Mouse (Mus musculus): Measurements from ENCODE around the gene Calm5. TPM values are rescaled to one million over a fixed set of nuclear protein-coding genes. Genes with fewer than 3 reads are reported as not detected.
"Not testable (repeated sequence)": the region's sequence is repeated elsewhere in the genome, so short reads cannot be mapped to it uniquely, and the experiment has no call there.

Calm5 gene
- polyA plus RNA-seq, 1 experiment from 2014 or later: 2.9 TPM

GRCm38 (mm10) chr13:3832450-3832849, 21.5 kb upstream of the Calm5 start:
- peak overlapping the region; percentile 59 for H3K27ac ChIP-seq (replicated peaks)
- no peak overlapping the region for H3K4me3 ChIP-seq (replicated peaks)
- H3K4me2 ChIP-seq (replicated peaks): no peak overlapping the region
- WGBS: 49% methylated on average over 2 of the region's 2 CpGs
- no peak for ATAC-seq (ENCODE audit: insufficient number of reproducible peaks, low FRiP score, low TSS enrichment, low read depth)
- H3K36me3 ChIP-seq: no peaks in the 10 kb centered on the region
- no peaks in the 10 kb centered on the region for H3K4me1 ChIP-seq
- no peaks in the 10 kb centered on the region for H3K9me3 ChIP-seq (replicated peaks)
- H3K9ac ChIP-seq: no peak overlapping the region
- no peaks in the 10 kb centered on the region for H3K27me3 ChIP-seq

DNA sequence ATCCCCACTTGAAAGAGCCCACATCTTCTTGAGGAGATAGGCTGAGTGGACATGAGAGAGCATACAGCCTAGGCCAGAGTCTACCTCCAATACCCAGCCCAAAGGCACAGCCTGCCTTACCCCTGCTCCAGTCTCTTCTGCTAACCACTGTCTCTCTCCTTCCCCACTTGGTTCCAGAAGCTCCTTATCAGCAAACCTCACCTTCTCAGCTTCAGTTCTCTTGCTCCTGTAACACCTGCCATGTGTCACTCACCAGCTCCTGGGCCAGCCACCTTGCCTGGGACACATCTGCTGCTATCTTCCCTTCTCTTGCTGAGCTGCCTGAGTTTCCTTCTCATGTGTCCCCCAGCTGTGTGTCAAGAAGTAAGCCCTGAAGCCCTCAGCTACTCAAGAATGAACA, 20.3 kb upstream of the Calm5 start:
- not testable (repeated sequence) for H3K4me1 ChIP-seq; ATAC-seq (ENCODE audit: insufficient number of reproducible peaks, low FRiP score, low TSS enrichment, low read depth); H3K9me3 ChIP-seq (replicated peaks); H3K27me3 ChIP-seq; H3K4me3 ChIP-seq (replicated peaks); H3K4me2 ChIP-seq (replicated peaks); H3K9ac ChIP-seq; H3K36me3 ChIP-seq; H3K27ac ChIP-seq (replicated peaks)

- not testable (repeated sequence) for H3K36me3 ChIP-seq; ATAC-seq (ENCODE audit: insufficient number of reproducible peaks, low FRiP score, low TSS enrichment, low read depth); H3K9me3 ChIP-seq (replicated peaks); H3K4me2 ChIP-seq (replicated peaks); H3K4me1 ChIP-seq; H3K9ac ChIP-seq; H3K27me3 ChIP-seq
- H3K27ac ChIP-seq (replicated peaks): peak within 1 kb of the TSS; percentile 19; the same call in 1 of the 2 replicates
- H3K4me3 ChIP-seq (replicated peaks): 0 out of 2 replicates have a peak within 1 kb of the TSS, but pooled peaks have one; percentile 4
These were observed 16.6 kb upstream of the Calm5 start, which contains the start of gene Calm4 for GRCm38 (mm10) chr13:3837312-3837807. Calm4 (plus strand) TSS chr13:3837757.

- not testable (repeated sequence) for H3K4me1 ChIP-seq; H3K4me2 ChIP-seq (replicated peaks); ATAC-seq (ENCODE audit: insufficient number of reproducible peaks, low FRiP score, low TSS enrichment, low read depth); H3K27me3 ChIP-seq; H3K4me3 ChIP-seq (replicated peaks); H3K36me3 ChIP-seq; H3K9ac ChIP-seq; H3K9me3 ChIP-seq (replicated peaks); H3K27ac ChIP-seq (replicated peaks)
These were observed 13.3 kb upstream of the Calm5 start for GRCm38 (mm10) chr13:3840662-3841061.

- Histone ChIP-seq H3K4me2 (replicated peaks) (no peak overlapping the region), H3K4me1 (no peaks in the 10 kb centered on the region), H3K27ac (replicated peaks) (no peak overlapping the region), H3K36me3 (no peaks in the 10 kb centered on the region), H3K4me3 (replicated peaks) (no peak overlapping the region), H3K9me3 (replicated peaks) (no peaks in the 10 kb centered on the region), H3K27me3 (no peaks in the 10 kb centered on the region), H3K9ac (no peak overlapping the region)
- WGBS: 72% methylated on average over 1 of the region's 1 CpGs
- ATAC-seq (ENCODE audit: insufficient number of reproducible peaks, low FRiP score, low TSS enrichment, low read depth): no peak
These were observed 3.6 kb upstream of the Calm5 start for GRCm38 (mm10) chr13:3850330-3850729.

DNA sequence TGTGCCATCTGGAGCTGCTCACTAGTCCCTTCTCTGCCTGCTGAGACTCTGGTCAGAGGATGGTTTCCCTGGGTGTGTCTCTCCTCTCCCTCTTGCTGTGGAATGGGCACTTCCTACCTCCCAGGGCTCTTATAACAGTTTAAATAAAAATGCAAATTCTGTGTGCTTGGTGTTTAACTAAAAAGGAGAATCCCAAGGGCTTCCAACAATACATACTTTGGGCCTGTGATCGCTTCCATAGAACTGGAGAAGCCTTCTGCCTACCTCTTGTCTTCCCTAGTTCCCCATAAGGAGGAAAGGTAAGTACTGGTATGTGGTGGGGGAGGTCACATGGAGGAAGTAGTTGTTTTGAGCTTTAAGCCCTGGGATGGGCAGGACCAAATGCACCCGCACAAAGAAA, 883 bp downstream of the Calm5 start:
- Histone ChIP-seq H3K36me3 (no peaks in the 10 kb centered on the region), H3K4me1 (no peaks in the 10 kb centered on the region), H3K27me3 (no peaks in the 10 kb centered on the region), H3K27ac (replicated peaks) (no peak overlapping the region), H3K4me3 (replicated peaks) (no peak overlapping the region), H3K9me3 (replicated peaks) (no peaks in the 10 kb centered on the region), H3K4me2 (replicated peaks) (no peak overlapping the region), H3K9ac (no peak overlapping the region)
- ATAC-seq (ENCODE audit: insufficient number of reproducible peaks, low FRiP score, low TSS enrichment, low read depth): no peak
- WGBS: 80% methylated on average over 2 of the region's 2 CpGs

GRCm38 (mm10) chr13:3856252-3856651, 2.3 kb downstream of the Calm5 start:
- WGBS: 78% methylated on average over 1 of the region's 1 CpGs
- Histone ChIP-seq H3K27ac (replicated peaks) (no peak overlapping the region), H3K9me3 (replicated peaks) (no peaks in the 10 kb centered on the region), H3K36me3 (no peaks in the 10 kb centered on the region), H3K4me3 (replicated peaks) (no peak overlapping the region), H3K27me3 (no peaks in the 10 kb centered on the region), H3K9ac (no peak overlapping the region), H3K4me2 (replicated peaks) (no peak overlapping the region), H3K4me1 (no peaks in the 10 kb centered on the region)
- no peak for ATAC-seq (ENCODE audit: insufficient number of reproducible peaks, low FRiP score, low TSS enrichment, low read depth)

DNA sequence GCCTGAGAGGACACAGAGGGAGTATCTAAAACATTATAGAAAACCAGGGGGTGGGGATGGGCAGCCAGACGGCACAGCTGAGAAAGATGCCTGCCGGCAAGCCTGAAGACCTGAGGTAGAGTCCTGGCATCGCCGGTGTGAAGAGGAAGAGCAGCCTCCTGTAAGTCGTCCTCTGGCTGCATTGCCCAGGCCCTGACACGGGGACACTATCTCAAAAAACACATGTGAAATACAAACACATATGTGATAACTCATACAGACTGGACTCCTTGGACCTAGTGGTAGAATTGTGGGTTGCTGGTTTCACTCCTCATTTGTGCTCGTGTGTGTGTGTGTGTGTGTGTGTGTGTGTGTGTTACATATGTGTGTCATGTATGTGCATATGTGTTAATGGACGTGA, 7.3 kb downstream of the Calm5 start:
- 84% methylated on average over 8 of the region's 8 CpGs for WGBS
- Histone ChIP-seq H3K36me3 (no peaks in the 10 kb centered on the region), H3K4me2 (replicated peaks) (no peak overlapping the region), H3K4me1 (peaks cover 6% of the 10 kb centered on the region; the same call in 1 of the 2 replicates), H3K27me3 (no peaks in the 10 kb centered on the region), H3K9me3 (replicated peaks) (no peaks in the 10 kb centered on the region), H3K4me3 (replicated peaks) (no peak overlapping the region), H3K27ac (replicated peaks) (no peak overlapping the region), H3K9ac (no peak overlapping the region)
- ATAC-seq (ENCODE audit: insufficient number of reproducible peaks, low FRiP score, low TSS enrichment, low read depth): no peak

GRCm38 (mm10) chr13:3862325-3862724, 8.4 kb downstream of the Calm5 start:
- Histone ChIP-seq H3K27ac (replicated peaks) (no peak overlapping the region), H3K36me3 (no peaks in the 10 kb centered on the region), H3K9ac (no peak overlapping the region), H3K27me3 (no peaks in the 10 kb centered on the region), H3K4me1 (peaks cover 6% of the 10 kb centered on the region; the same call in 1 of the 2 replicates), H3K9me3 (replicated peaks) (no peaks in the 10 kb centered on the region), H3K4me3 (replicated peaks) (no peak overlapping the region), H3K4me2 (replicated peaks) (no peak overlapping the region)
- WGBS: 62% methylated on average over 3 of the region's 3 CpGs
- ATAC-seq (ENCODE audit: insufficient number of reproducible peaks, low FRiP score, low TSS enrichment, low read depth): no peak

- H3K4me3 ChIP-seq (replicated peaks): no peak overlapping the region
- ATAC-seq (ENCODE audit: insufficient number of reproducible peaks, low FRiP score, low TSS enrichment, low read depth): no peak
- no peaks in the 10 kb centered on the region for H3K27me3 ChIP-seq
- H3K4me1 ChIP-seq: peaks cover 6% of the 10 kb centered on the region; the same call in 1 of the 2 replicates
- H3K36me3 ChIP-seq: no peaks in the 10 kb centered on the region
- H3K4me2 ChIP-seq (replicated peaks): no peak overlapping the region
- 72% methylated on average over 10 of the region's 10 CpGs for WGBS
- H3K9ac ChIP-seq: no peak overlapping the region
- H3K9me3 ChIP-seq (replicated peaks): no peaks in the 10 kb centered on the region
- H3K27ac ChIP-seq (replicated peaks): no peak overlapping the region
These were observed 9.1 kb downstream of the Calm5 start for GRCm38 (mm10) chr13:3862922-3863580.

- Histone ChIP-seq H3K9ac (no peak overlapping the region), H3K27ac (replicated peaks) (no peak overlapping the region), H3K27me3 (no peaks in the 10 kb centered on the region), H3K9me3 (replicated peaks) (no peaks in the 10 kb centered on the region), H3K4me3 (replicated peaks) (no peak overlapping the region), H3K4me1 (peaks cover 6% of the 10 kb centered on the region; the same call in 1 of the 2 replicates), H3K4me2 (replicated peaks) (no peak overlapping the region), H3K36me3 (no peaks in the 10 kb centered on the region)
- ATAC-seq (ENCODE audit: insufficient number of reproducible peaks, low FRiP score, low TSS enrichment, low read depth): no peak
- WGBS: 79% methylated on average over 14 of the region's 14 CpGs
These were observed 11.8 kb downstream of the Calm5 start for GRCm38 (mm10) chr13:3865648-3866354.

Data from embryonic facial prominence, embryonic 15.5 days (tissue).